Mouse (Mus musculus): ENCODE results near the gene Tab1. TPM values are rescaled to one million over a fixed set of nuclear protein-coding genes. Genes with fewer than 3 reads are reported as not detected.

Tab1 gene
- total RNA-seq, 1 experiment from 2014 or later: 19.9 TPM

GRCm38 (mm10) chr15:80160223-80160622 is 27.3 kb downstream of the Tab1 start:
- ATAC-seq (replicated peaks; ENCODE audit: low read depth, poor library complexity, severe bottlenecking): no peak

GRCm38 (mm10) chr15:80160726-80161125 is 27.8 kb downstream of the Tab1 start:
- ATAC-seq (replicated peaks; ENCODE audit: low read depth, poor library complexity, severe bottlenecking): no peak

- no peak for ATAC-seq (replicated peaks; ENCODE audit: low read depth, poor library complexity, severe bottlenecking)
Measured at GRCm38 (mm10) chr15:80161199-80161598, 28.3 kb downstream of the Tab1 start.

GRCm38 (mm10) chr15:80162401-80162964 is 29.6 kb downstream of the Tab1 start:
- ATAC-seq (replicated peaks; ENCODE audit: low read depth, poor library complexity, severe bottlenecking): no peak

- no peak for ATAC-seq (replicated peaks; ENCODE audit: low read depth, poor library complexity, severe bottlenecking)
Measured at GRCm38 (mm10) chr15:80163274-80163673, 30.3 kb downstream of the Tab1 start.

GRCm38 (mm10) chr15:80163716-80164115 is 30.8 kb downstream of the Tab1 start:
- ATAC-seq (replicated peaks; ENCODE audit: low read depth, poor library complexity, severe bottlenecking): no peak

GRCm38 (mm10) chr15:80165396-80165795 is 32.5 kb downstream of the Tab1 start:
- no peak for ATAC-seq (replicated peaks; ENCODE audit: low read depth, poor library complexity, severe bottlenecking)

GRCm38 (mm10) chr15:80169484-80169883 is 36.6 kb downstream of the Tab1 start:
- ATAC-seq (replicated peaks; ENCODE audit: low read depth, poor library complexity, severe bottlenecking): no peak

- no peak for ATAC-seq (replicated peaks; ENCODE audit: low read depth, poor library complexity, severe bottlenecking)
Measured at GRCm38 (mm10) chr15:80170357-80170756, 37.4 kb downstream of the Tab1 start.

- ATAC-seq (replicated peaks; ENCODE audit: low read depth, poor library complexity, severe bottlenecking): no peak
Measured at GRCm38 (mm10) chr15:80171286-80171685, 38.4 kb downstream of the Tab1 start.

GRCm38 (mm10) chr15:80171791-80172190 is 38.9 kb downstream of the Tab1 start:
- no peak for ATAC-seq (replicated peaks; ENCODE audit: low read depth, poor library complexity, severe bottlenecking)

- peak; percentile 41; the same call in 1 of the 2 replicates for ATAC-seq (replicated peaks; ENCODE audit: low read depth, poor library complexity, severe bottlenecking)
Measured at GRCm38 (mm10) chr15:80173001-80173771, 40.3 kb downstream of the Tab1 start, which contains the start of gene Mgat3. Mgat3 (plus strand) TSS chr15:80173721.

GRCm38 (mm10) chr15:80173781-80174597 is 41.1 kb downstream of the Tab1 start:
- no peak for ATAC-seq (replicated peaks; ENCODE audit: low read depth, poor library complexity, severe bottlenecking)

GRCm38 (mm10) chr15:80174598-80174875 is 41.6 kb downstream of the Tab1 start:
- ATAC-seq (replicated peaks; ENCODE audit: low read depth, poor library complexity, severe bottlenecking): no peak

- ATAC-seq (replicated peaks; ENCODE audit: low read depth, poor library complexity, severe bottlenecking): no peak
Measured at GRCm38 (mm10) chr15:80175316-80175715, 42.4 kb downstream of the Tab1 start.

- no peak for ATAC-seq (replicated peaks; ENCODE audit: low read depth, poor library complexity, severe bottlenecking)
Measured at GRCm38 (mm10) chr15:80175756-80176155, 42.8 kb downstream of the Tab1 start.

GRCm38 (mm10) chr15:80181561-80181960 is 48.6 kb downstream of the Tab1 start:
- ATAC-seq (replicated peaks; ENCODE audit: low read depth, poor library complexity, severe bottlenecking): no peak

GRCm38 (mm10) chr15:80182072-80182700 is 49.3 kb downstream of the Tab1 start:
- ATAC-seq (replicated peaks; ENCODE audit: low read depth, poor library complexity, severe bottlenecking): no peak

GRCm38 (mm10) chr15:80188927-80189326 is 56.0 kb downstream of the Tab1 start:
- no peak for ATAC-seq (replicated peaks; ENCODE audit: low read depth, poor library complexity, severe bottlenecking)

- ATAC-seq (replicated peaks; ENCODE audit: low read depth, poor library complexity, severe bottlenecking): no peak
Measured at GRCm38 (mm10) chr15:80190075-80190474, 57.1 kb downstream of the Tab1 start.
